Mouse (Mus musculus) Patski (cell line): Measurements from ENCODE around the gene Tmem183a. TPM values are rescaled to one million over a fixed set of nuclear protein-coding genes. Genes with fewer than 3 reads are reported as not detected.

ENCODE experiments used
- ATAC-seq: fragments of 100-300 bp; one replicate; pipeline ENCODE4 v1.8.0; 2021
- CTCF ChIA-PET: fragments of 350-600 bp; sonication (Branson Sonifier 250); formaldehyde crosslinking; loops from one replicate; lab custom pipeline; 2022; ENCODE audit warnings: inconsistent platforms; lab: Charles Lee
- POLR2A ChIA-PET: fragments of 350-600 bp; sonication (Branson Sonifier 250); formaldehyde crosslinking; loops from one replicate; lab custom pipeline; 2022; ENCODE audit warnings: antibody characterized with exemption, inconsistent platforms; lab: Charles Lee
- DNase-seq: peaks from one replicate; pipeline ENCODE4 v3.0.0-alpha.2; 2011; ENCODE audit warnings: low read depth, low spot score
- H3K27me3 ChIP-seq: fragments of 371-371 bp; one replicate; pipeline ENCODE4 v1.5.1; 2021
- CTCF ChIP-seq: fragments of 100-300 bp; IDR thresholded peaks from one replicate; pipeline ENCODE4 v1.5.1; 2021
- in situ Hi-C: fragments of 300-500 bp; cut with MboI; formaldehyde crosslinking; loops from 3 replicates; pipeline ENCODE4 v1.11.1; 2018; ENCODE audit warnings: low pct_unique_long_range_greater_than_20kb, mixed read lengths
- polyA plus RNA-seq: library from polyadenylated mRNA; unstranded; gene quantifications from one replicate; pipeline ENCODE4 v1.2.3, GENCODE M21; 2021

Tmem183a gene
- polyA plus RNA-seq, 1 experiment from 2014 or later = 67.9 TPM

GRCm38 (mm10) chr1:134322591-134322990 is 39.2 kb downstream of the Tmem183a start:
- H3K27me3 ChIP-seq = no peaks in the 10 kb centered on the region
- POLR2A ChIA-PET = no interaction called here
- no peak for DNase-seq
- in situ Hi-C loops = loop anchor here (5.0 kb wide), 1 partner anchor 170 kb away; no protein-coding TSS in a partner anchor
- CTCF ChIA-PET = interaction anchor here (0.8 to 1.6 kb wide), 4 partner anchors 10 to 269 kb away, joined by 3 to 8 read pairs (median 4); partner anchors contain the start of gene Ppfia4
- TF ChIP-seq CTCF = no peak
- ATAC-seq = no peak

GRCm38 (mm10) chr1:134320691-134321301 is 41.0 kb downstream of the Tmem183a start:
- in situ Hi-C loops = loop anchor here (5.0 kb wide), 1 partner anchor 168 kb away; no protein-coding TSS in a partner anchor
- ATAC-seq = no peak
- POLR2A ChIA-PET = no interaction called here
- TF ChIP-seq CTCF = no peak
- no peaks in the 10 kb centered on the region for H3K27me3 ChIP-seq
- CTCF ChIA-PET = interaction anchor here (1.3 kb wide), 1 partner anchor 150 kb away, joined by 3 read pairs; no protein-coding TSS in a partner anchor
- DNase-seq = no peak

GRCm38 (mm10) chr1:134318261-134318660 is 43.5 kb downstream of the Tmem183a start:
- ChIA-PET POLR2A (no interaction called here), CTCF (interaction anchor here (1.1 to 1.3 kb wide), 2 partner anchors 58 to 198 kb away, joined by 3 read pairs; no protein-coding TSS in a partner anchor)
- DNase-seq (no peak), ATAC-seq (no peak)
- no peaks in the 10 kb centered on the region for H3K27me3 ChIP-seq
- in situ Hi-C loops = loop anchor here (5.0 kb wide), 1 partner anchor 66 kb away; no protein-coding TSS in a partner anchor
- no peak for TF ChIP-seq CTCF

- no peak for ATAC-seq
- in situ Hi-C loops = loop anchor here (5.0 kb wide), 1 partner anchor 64 kb away; no protein-coding TSS in a partner anchor
- no peaks in the 10 kb centered on the region for H3K27me3 ChIP-seq
- ChIA-PET POLR2A (no interaction called here), CTCF (no interaction called here)
- no peak for TF ChIP-seq CTCF
- no peak for DNase-seq
These were observed 45.4 kb downstream of the Tmem183a start for GRCm38 (mm10) chr1:134316361-134316760.

DNA sequence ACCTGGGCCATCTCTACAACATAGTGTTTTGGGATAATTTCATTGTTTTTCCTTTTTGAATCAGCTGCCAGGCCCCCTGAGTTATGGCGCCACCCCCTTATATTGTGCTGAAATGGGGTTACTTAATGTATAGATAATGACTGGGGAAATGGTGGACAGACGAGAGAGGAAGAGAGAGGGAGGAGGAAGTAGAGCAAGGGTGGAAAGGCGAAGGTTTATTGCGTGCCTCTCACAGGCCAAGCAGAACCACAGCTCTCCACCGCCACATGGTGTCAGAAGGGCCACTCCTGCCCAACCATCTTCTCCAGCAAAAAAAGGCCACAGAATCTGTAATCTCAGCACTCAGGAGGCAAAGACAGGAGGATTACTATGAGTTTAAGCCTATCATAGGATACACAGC is 46.6 kb downstream of the Tmem183a start:
- ChIA-PET POLR2A (no interaction called here), CTCF (no interaction called here)
- TF ChIP-seq CTCF = no peak
- no peak for DNase-seq
- no peak for ATAC-seq
- no peaks in the 10 kb centered on the region for H3K27me3 ChIP-seq
- in situ Hi-C loops = loop anchor here (5.0 kb wide), 1 partner anchor 63 kb away; no protein-coding TSS in a partner anchor

GRCm38 (mm10) chr1:134311760-134312159 is 50.0 kb downstream of the Tmem183a start:
- DNase-seq (no peak), ATAC-seq (no peak)
- ChIA-PET POLR2A (no interaction called here), CTCF (no interaction called here)
- in situ Hi-C loops = no loop called here
- H3K27me3 ChIP-seq = no peaks in the 10 kb centered on the region
- TF ChIP-seq CTCF = no peak

DNA sequence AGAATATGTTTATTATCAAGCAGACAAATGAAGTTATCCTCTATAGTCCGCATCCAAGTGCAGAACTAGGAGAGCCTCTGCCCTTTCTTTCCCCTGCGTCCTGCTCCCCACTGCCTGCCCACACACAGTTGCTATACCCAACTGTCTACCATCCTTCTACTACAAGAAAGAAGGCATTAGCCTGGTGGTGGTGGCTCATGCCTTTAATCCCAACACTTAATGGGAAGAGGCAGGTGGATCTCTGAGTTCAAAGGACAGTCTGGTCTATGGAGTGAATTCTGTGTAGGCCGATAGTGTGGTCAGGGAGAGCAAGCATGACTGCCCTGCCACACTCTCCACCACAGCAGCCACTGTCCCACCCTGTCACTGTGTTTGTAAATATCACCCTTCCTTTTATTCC is 51.0 kb downstream of the Tmem183a start:
- in situ Hi-C loops = no loop called here
- ATAC-seq (no peak), DNase-seq (no peak)
- H3K27me3 ChIP-seq = no peaks in the 10 kb centered on the region
- CTCF ChIA-PET = no interaction called here
- POLR2A ChIA-PET = no interaction called here
- no peak for TF ChIP-seq CTCF

- no peaks in the 10 kb centered on the region for H3K27me3 ChIP-seq
- DNase-seq = no peak
- POLR2A ChIA-PET = no interaction called here
- no peak for TF ChIP-seq CTCF
- ATAC-seq = no peak
- in situ Hi-C loops = no loop called here
- CTCF ChIA-PET = no interaction called here
These were observed 51.5 kb downstream of the Tmem183a start for GRCm38 (mm10) chr1:134310291-134310690.

- H3K27me3 ChIP-seq = no peaks in the 10 kb centered on the region
- no peak for DNase-seq
- in situ Hi-C loops = no loop called here
- ATAC-seq = no peak
- ChIA-PET CTCF (interaction anchor here (1.1 kb wide), 1 partner anchor 16 kb away, joined by 3 read pairs; no protein-coding TSS in a partner anchor), POLR2A (no interaction called here)
- no peak for TF ChIP-seq CTCF
These were observed 54.4 kb downstream of the Tmem183a start for GRCm38 (mm10) chr1:134307409-134307808.

- in situ Hi-C loops = no loop called here
- TF ChIP-seq CTCF = no peak
- ChIA-PET CTCF (no interaction called here), POLR2A (no interaction called here)
- ATAC-seq (no peak), DNase-seq (no peak)
- H3K27me3 ChIP-seq = no peaks in the 10 kb centered on the region
These were observed 56.8 kb downstream of the Tmem183a start for GRCm38 (mm10) chr1:134304940-134305339.

DNA sequence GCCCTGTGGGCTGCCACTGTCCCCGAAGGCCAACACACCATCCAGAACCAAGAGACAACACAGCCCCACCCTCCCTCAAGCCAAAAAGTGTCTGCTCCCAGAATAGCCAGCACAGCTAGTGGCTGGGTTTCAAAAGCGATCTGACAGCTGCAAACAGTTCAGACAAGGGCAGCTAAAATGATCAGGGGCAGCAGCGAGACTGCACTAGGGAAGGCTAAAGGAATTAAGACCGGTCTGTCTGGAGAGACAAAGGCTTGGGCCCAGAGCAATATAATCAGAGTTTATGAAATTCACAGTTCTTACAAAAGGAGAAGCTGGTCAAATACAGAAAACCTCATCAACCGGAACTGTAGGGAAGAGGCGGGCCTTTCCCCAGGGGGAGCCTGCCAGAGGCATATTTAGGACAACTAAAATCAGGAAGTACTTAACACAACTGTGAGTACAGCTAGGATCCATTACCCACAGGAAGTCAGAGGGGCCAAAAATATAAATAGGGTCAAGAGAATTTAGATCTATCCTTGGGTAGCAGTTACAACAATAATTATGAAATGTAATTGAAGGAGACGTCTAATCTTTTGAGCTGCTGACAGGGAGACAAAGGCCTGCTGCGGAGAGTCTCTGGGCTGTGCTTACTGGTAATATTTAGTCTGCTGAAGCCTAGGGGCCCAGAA is 59.1 kb downstream of the Tmem183a start:
- DNase-seq = no peak
- CTCF ChIA-PET = no interaction called here

More for the DNA sequence above, 59.1 kb downstream of the Tmem183a start:
- no peak for ATAC-seq
- in situ Hi-C loops = no loop called here
- POLR2A ChIA-PET = no interaction called here
- no peak for TF ChIP-seq CTCF
- no peaks in the 10 kb centered on the region for H3K27me3 ChIP-seq
